Mouse (Mus musculus): Measurements from ENCODE around the gene Dmc1. TPM values are rescaled to one million over a fixed set of nuclear protein-coding genes. Genes with fewer than 3 reads are reported as not detected.

Gene Dmc1
- polyA plus RNA-seq, 1 experiment from 2014 or later = 0.67 TPM

DNA sequence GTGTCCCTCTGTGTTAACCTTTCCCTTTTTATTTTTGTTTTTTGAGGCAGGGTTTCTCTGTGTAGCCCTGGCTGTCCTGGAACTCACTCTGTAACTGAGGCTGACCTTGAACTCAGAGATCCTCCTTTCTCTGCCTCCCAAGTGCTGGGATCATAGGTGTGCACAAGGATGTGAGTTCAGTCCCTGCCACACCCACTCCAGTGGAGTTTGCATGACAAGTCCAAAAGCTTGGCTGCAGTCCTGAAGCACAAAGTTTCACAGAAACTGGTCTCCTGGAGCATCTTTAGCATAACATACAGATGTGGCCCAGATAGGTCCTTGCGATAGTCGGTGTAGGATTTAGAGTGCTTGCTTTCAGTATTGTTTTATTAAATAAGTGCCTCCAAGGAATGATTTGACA lies 4.3 kb upstream of the Dmc1 start:
- no peak overlapping the region for H3K4me3 ChIP-seq
- H3K4me2 ChIP-seq (replicated peaks) = no peak overlapping the region
- H3K36me3 ChIP-seq = peaks cover 28% of the 10 kb centered on the region
- no peaks in the 10 kb centered on the region for H3K9me3 ChIP-seq
- WGBS = 93% methylated on average over 2 of the region's 2 CpGs
- no peak overlapping the region for H3K9ac ChIP-seq (replicated peaks)
- H3K27me3 ChIP-seq = no peaks in the 10 kb centered on the region
- no peak overlapping the region for H3K27ac ChIP-seq (replicated peaks)
- peaks cover 7% of the 10 kb centered on the region for H3K4me1 ChIP-seq
- no peak for ATAC-seq (replicated peaks)

DNA sequence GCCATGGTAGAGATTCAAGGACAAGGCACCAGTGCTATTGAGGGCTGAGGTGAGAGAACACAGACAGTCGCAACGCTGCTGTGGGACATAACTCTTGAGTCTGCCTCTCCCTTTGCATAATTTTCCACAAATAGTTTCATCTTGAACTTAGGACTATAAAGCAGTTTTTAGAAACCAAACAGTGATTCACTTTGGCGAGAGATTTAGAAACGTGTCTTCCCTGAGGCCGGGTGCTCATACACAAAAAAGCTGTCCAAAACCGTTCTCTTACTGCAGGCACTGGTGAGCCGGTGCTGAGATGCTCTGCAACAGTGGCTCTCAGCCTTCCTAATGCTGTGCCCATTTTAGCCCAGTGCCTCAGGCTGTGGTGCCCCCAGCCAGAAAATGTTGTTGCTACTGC lies 3.3 kb upstream of the Dmc1 start:
- no peaks in the 10 kb centered on the region for H3K9me3 ChIP-seq
- no peak overlapping the region for H3K4me2 ChIP-seq (replicated peaks)
- H3K9ac ChIP-seq (replicated peaks) = no peak overlapping the region
- H3K27ac ChIP-seq (replicated peaks) = no peak overlapping the region
- WGBS = 84% methylated on average over 7 of the region's 7 CpGs
- peaks cover 21% of the 10 kb centered on the region for H3K36me3 ChIP-seq
- no peak for ATAC-seq (replicated peaks)
- no peak overlapping the region for H3K4me3 ChIP-seq
- H3K4me1 ChIP-seq = peaks cover 7% of the 10 kb centered on the region
- H3K27me3 ChIP-seq = no peaks in the 10 kb centered on the region

DNA sequence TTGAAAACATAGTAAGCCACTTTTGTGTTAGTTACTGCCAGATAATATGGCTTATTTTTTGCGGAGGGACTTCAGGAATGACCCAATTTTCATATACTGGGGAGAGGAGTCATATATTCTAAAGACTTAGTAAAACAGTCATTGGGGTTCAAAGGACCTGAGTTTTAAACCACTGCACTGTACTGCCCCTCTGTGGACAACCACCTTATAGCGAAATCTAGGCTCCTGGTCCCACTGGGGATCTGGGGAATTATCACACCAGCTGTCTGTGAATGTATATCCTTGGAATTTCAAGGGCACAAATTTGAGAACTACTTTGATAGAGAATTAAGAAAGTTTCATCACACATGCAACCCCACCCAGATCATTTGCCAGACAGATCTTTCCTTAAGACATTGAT lies 2.8 kb upstream of the Dmc1 start:
- H3K9me3 ChIP-seq = no peaks in the 10 kb centered on the region
- peaks cover 20% of the 10 kb centered on the region for H3K36me3 ChIP-seq
- H3K4me2 ChIP-seq (replicated peaks) = no peak overlapping the region
- no peak overlapping the region for H3K27ac ChIP-seq (replicated peaks)
- no peak overlapping the region for H3K9ac ChIP-seq (replicated peaks)
- 63% methylated on average over 2 of the region's 2 CpGs for WGBS
- ATAC-seq (replicated peaks) = no peak
- H3K4me1 ChIP-seq = peaks cover 7% of the 10 kb centered on the region
- no peaks in the 10 kb centered on the region for H3K27me3 ChIP-seq
- H3K4me3 ChIP-seq = no peak overlapping the region

DNA sequence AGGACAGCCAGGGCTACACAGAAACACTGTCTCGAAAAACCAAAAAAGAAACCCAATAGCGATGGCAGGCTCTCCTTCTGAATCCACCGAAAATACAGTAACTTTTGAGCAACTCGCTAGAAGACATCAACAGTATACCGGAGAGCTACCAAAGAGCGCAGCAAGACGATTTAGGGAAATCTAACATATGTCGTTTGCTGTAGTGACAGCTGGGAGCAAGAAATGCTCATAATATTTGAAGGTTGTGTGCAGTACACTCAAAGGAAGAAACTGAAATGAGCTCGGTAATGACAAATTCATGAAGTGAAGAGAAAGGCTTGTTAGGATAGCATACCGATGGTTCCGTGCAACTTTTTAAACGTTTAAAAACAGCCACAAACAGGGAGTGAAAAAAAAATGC lies 1.3 kb upstream of the Dmc1 start:
- H3K9ac ChIP-seq (replicated peaks) = no peak overlapping the region
- H3K27me3 ChIP-seq = no peaks in the 10 kb centered on the region
- no peaks in the 10 kb centered on the region for H3K9me3 ChIP-seq
- peaks cover 12% of the 10 kb centered on the region for H3K36me3 ChIP-seq
- no peak overlapping the region for H3K27ac ChIP-seq (replicated peaks)
- peaks cover 7% of the 10 kb centered on the region for H3K4me1 ChIP-seq
- 78% methylated on average over 12 of the region's 12 CpGs for WGBS
- no peak overlapping the region for H3K4me2 ChIP-seq (replicated peaks)
- no peak overlapping the region for H3K4me3 ChIP-seq
- no peak for ATAC-seq (replicated peaks)

DNA sequence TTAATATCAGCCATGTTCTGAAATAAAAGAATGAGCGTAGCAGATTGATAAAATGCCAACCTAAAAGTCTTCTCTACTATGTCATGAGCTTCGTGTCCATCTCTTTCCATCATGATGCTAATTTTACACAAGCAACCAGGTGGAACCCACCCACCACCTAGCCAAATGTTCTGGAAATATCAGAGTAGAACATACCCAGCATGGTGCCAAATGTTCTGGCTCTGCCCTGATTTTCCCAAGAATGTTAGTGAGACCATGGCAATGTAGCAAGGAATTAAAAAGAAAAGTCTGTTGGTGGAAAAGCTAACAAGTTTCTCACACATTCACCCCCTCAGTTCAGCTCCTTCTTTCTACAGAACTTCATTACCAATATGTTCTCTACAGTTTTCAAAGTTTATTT lies 4.7 kb downstream of the Dmc1 start:
- no peak for ATAC-seq (replicated peaks)
- Histone ChIP-seq H3K27ac (replicated peaks) (no peak overlapping the region), H3K27me3 (no peaks in the 10 kb centered on the region), H3K4me3 (no peak overlapping the region), H3K9me3 (no peaks in the 10 kb centered on the region), H3K9ac (replicated peaks) (no peak overlapping the region), H3K4me2 (replicated peaks) (no peak overlapping the region), H3K36me3 (no peaks in the 10 kb centered on the region), H3K4me1 (peaks cover 7% of the 10 kb centered on the region)
- WGBS = 88% methylated on average over 2 of the region's 2 CpGs

DNA sequence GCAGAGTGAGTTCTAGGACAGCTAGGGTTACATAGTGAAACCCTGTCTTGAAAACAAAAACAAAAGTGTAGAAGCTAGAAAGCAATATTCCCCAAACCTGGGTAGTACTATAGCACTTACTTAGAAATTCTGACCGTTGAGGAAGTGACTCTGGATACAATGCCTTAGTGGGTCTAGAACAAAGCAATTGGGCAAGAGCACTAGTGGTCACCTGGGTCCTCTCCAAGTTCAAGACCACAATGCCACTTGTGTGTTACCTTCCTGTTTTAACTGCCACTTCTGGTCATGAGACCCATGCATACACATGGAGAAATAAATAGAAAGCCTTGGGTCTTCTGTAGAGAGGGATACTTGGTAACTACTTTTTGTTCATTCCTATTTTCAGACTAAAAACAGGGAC lies 6.2 kb downstream of the Dmc1 start:
- 83% methylated on average over 1 of the region's 1 CpGs for WGBS
- Histone ChIP-seq H3K9me3 (no peaks in the 10 kb centered on the region), H3K4me1 (no peaks in the 10 kb centered on the region), H3K4me2 (replicated peaks) (no peak overlapping the region), H3K4me3 (no peak overlapping the region), H3K27me3 (no peaks in the 10 kb centered on the region), H3K9ac (replicated peaks) (no peak overlapping the region), H3K36me3 (no peaks in the 10 kb centered on the region), H3K27ac (replicated peaks) (no peak overlapping the region)
- ATAC-seq (replicated peaks) = no peak

DNA sequence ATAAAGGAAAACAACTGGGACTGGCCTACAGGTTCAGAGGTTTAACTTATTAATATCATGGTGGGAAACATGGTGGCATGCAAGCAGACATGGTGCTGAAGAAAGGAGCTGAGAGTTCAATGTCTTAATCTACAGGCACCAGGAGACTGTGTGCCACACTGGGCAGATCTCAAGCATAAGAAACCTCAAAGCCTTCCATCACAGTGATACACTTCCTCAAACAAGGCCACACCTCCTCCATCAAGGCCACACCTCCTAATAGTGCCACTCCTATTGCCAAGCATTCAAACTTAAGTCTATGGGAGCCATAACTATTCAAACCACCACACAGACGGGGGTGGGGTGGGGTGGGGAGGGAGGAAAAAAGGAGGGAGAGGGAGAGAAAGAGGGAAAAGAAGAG lies 23.3 kb downstream of the Dmc1 start:
- 53% methylated on average over 1 of the region's 1 CpGs for WGBS
- no peak for ATAC-seq (replicated peaks)
- Histone ChIP-seq H3K4me2 (replicated peaks) (no peak overlapping the region), H3K4me3 (no peak overlapping the region), H3K4me1 (no peaks in the 10 kb centered on the region), H3K9ac (replicated peaks) (no peak overlapping the region), H3K9me3 (no peaks in the 10 kb centered on the region), H3K36me3 (no peaks in the 10 kb centered on the region), H3K27ac (replicated peaks) (no peak overlapping the region), H3K27me3 (no peaks in the 10 kb centered on the region)

DNA sequence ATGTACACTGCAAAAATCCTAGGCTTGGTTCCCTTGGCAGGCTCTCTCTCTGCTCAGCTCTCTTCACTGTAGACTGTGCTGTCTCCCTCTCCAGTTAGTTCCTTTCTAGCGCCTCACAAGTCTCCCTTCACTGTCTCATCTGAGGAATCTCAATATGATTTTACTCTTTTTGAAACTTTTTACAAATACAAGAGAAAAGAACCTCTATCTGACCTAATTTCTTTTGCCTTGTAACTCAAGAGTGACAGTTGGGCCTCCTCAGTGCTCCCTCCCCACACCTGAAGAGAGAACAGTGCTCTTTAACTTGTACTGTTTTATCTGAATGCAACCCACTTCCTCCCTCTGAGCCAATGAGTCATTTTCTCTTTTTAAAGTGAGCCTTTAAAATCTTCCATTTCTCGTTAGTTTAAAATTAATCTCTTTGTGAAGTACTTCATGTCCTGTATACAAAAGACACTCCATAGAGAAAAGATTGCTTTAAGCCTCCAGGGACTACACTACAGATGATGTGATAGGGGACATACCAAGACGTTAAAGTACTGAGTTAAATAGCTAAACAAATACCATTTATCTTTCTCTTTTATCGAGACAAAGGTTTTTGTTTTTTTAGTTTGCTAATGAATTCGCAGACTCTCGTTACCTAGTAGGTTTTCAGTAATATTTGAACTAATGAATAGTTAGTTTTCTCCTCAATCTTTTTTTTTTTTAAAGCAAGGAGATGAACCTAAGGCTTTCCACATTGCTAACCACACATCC lies 27.1 kb downstream of the Dmc1 start:
- Histone ChIP-seq H3K9me3 (no peaks in the 10 kb centered on the region), H3K27me3 (no peaks in the 10 kb centered on the region), H3K4me1 (no peaks in the 10 kb centered on the region), H3K4me3 (no peak overlapping the region), H3K9ac (replicated peaks) (no peak overlapping the region), H3K4me2 (replicated peaks) (no peak overlapping the region), H3K27ac (replicated peaks) (no peak overlapping the region), H3K36me3 (no peaks in the 10 kb centered on the region)
- 47% methylated on average over 6 of the region's 6 CpGs for WGBS
- ATAC-seq (replicated peaks) = no peak

DNA sequence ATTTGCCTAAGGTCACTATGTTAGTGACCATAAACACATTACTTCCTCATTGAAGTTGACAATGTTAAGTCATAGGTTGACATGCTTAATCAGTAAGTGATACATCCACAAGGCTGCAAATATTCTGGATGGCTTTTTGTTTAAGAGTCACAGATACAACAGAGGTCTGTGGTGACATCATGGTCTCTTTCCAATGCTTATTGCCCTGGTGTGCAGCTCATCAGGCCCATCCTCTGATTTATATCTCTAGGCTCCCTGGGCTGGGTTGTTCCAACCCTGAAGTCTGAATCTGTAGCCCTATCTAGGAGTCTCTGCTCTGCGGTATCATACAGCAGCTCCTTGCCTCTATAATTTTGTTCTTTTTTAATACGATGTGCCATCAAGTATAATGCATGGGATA lies 28.0 kb downstream of the Dmc1 start:
- Histone ChIP-seq H3K9ac (replicated peaks) (no peak overlapping the region), H3K4me1 (no peaks in the 10 kb centered on the region), H3K9me3 (no peaks in the 10 kb centered on the region), H3K4me2 (replicated peaks) (no peak overlapping the region), H3K27me3 (no peaks in the 10 kb centered on the region), H3K27ac (replicated peaks) (no peak overlapping the region), H3K36me3 (no peaks in the 10 kb centered on the region), H3K4me3 (no peak overlapping the region)
- 81% methylated on average over 2 of the region's 2 CpGs for WGBS
- ATAC-seq (replicated peaks) = no peak

DNA sequence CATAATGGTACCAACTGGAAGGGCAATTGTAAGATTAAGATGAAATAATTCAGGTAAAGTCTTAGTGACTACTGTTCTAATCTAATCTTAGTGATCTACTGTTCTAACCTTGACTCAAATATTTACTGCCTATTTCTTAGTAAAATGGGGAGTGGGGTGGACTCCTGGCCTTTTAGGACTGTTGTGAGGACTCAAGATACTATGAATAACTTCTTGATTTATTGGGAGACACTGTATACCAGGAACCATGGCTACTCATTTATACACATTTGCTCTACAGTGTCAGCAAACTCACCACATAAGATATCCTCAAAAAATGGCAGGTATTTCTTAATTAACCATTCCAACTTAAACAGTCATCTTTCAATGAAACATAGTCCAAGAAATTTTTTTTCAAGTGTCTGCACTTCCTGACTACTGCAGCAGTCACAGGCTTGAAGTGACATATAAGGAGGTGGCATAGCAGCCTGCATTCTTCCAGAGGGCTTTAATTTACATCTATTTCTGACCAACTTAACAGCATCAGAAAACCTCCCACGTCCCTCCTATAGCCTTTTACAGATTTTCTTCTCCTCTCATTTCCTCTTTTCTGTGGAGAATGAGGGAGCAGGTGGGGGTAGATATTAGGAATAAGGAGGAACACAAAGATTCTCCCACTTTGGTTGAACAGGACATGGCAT lies 29.2 kb downstream of the Dmc1 start:
- Histone ChIP-seq H3K4me1 (no peaks in the 10 kb centered on the region), H3K9me3 (no peaks in the 10 kb centered on the region), H3K27ac (replicated peaks) (no peak overlapping the region)

DNA sequence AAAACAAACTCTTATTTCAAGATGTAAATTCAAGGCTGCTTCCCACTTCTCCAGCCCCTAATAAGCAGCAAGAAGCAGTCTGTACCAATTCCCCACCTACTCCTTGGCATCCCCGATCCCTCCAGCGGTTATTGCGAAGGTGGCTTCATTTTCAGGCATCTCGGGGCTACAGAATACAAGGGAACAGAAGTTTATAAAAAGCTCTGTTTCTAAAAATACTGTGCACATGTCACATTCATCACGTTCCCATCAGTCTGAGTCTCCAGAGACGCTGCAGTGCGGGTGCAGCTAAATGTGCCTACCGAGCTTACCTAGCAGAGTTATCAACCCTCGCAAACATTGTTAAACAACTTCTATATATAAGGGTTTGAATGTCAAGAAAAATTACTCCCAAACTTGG lies 42.5 kb downstream of the Dmc1 start:
- Histone ChIP-seq H3K27ac (replicated peaks) (no peak overlapping the region), H3K36me3 (no peaks in the 10 kb centered on the region), H3K4me1 (no peaks in the 10 kb centered on the region), H3K9ac (replicated peaks) (no peak overlapping the region), H3K4me2 (replicated peaks) (no peak overlapping the region), H3K27me3 (no peaks in the 10 kb centered on the region), H3K4me3 (no peak overlapping the region), H3K9me3 (no peaks in the 10 kb centered on the region)
- 79% methylated on average over 9 of the region's 9 CpGs for WGBS
- no peak for ATAC-seq (replicated peaks)

More for the DNA sequence above, 29.2 kb downstream of the Dmc1 start:
- Histone ChIP-seq H3K4me3 (no peak overlapping the region), H3K4me2 (replicated peaks) (no peak overlapping the region), H3K9ac (replicated peaks) (no peak overlapping the region), H3K27me3 (no peaks in the 10 kb centered on the region), H3K36me3 (no peaks in the 10 kb centered on the region)
- no peak for ATAC-seq (replicated peaks)
- 74% methylated on average over 1 of the region's 1 CpGs for WGBS

DNA sequence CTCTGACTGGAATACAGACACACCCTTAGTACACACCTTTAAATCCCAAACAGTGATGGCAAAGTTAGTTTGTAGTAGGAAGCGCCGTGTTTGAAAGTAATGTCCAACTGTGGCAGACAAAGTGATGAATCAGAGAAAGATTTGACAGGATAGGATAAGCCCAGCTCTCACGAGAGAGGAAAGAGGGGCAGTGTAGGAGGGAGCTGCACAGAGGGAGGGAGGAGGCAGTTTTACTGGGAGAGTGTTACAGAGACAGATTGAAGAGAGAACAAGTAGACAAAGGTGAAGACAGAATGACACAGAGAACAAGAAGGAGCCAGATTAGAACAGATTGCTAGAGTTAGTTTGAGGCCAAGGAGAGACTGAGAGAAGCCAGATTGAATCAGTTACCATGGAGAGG lies 45.3 kb downstream of the Dmc1 start:
- 79% methylated on average over 3 of the region's 3 CpGs for WGBS
- no peak for ATAC-seq (replicated peaks)
- Histone ChIP-seq H3K9me3 (no peaks in the 10 kb centered on the region), H3K27ac (replicated peaks) (no peak overlapping the region), H3K4me2 (replicated peaks) (no peak overlapping the region), H3K4me1 (no peaks in the 10 kb centered on the region), H3K4me3 (no peak overlapping the region), H3K36me3 (no peaks in the 10 kb centered on the region), H3K27me3 (no peaks in the 10 kb centered on the region), H3K9ac (replicated peaks) (no peak overlapping the region)

DNA sequence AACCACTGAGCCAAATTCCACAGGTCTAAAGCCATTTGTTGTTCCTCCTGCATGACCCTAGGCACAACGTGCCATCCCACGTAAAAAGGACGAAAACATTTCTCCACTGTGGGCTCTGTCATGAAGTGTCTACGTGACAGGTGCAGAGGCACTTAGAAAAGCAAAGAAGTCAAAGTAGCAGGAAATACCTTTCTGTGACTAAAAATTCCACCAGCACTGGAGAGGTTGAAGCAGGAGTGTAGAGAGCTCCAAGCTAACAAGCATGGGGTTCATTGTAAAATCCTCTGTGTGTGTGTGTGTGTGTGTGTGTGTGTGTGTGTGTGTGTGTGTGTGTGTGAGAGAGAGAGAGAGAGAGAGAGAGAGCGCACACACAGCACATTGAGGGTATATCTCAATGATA lies 52.3 kb downstream of the Dmc1 start:
- ATAC-seq (replicated peaks) = no peak
- H3K27ac ChIP-seq (replicated peaks) = no peak overlapping the region
- H3K9ac ChIP-seq (replicated peaks) = no peak overlapping the region
- H3K9me3 ChIP-seq = no peaks in the 10 kb centered on the region
- H3K4me1 ChIP-seq = no peaks in the 10 kb centered on the region
- 83% methylated on average over 5 of the region's 5 CpGs for WGBS
- no peaks in the 10 kb centered on the region for H3K36me3 ChIP-seq
- H3K27me3 ChIP-seq = no peaks in the 10 kb centered on the region
- H3K4me2 ChIP-seq (replicated peaks) = no peak overlapping the region
- no peak overlapping the region for H3K4me3 ChIP-seq

Measured in forebrain, embryonic 15.5 days (tissue).